Mouse (Mus musculus) heart, embryonic 15.5 days (tissue): ENCODE measurements around the gene Polrmt. TPM values are rescaled to one million over a fixed set of nuclear protein-coding genes. Genes with fewer than 3 reads are reported as not detected.

ENCODE experiments used
- ATAC-seq: fragments of 200-750 bp; cut with Nextera tagmentation; replicated peaks from 2 replicates; pipeline ENCODE4 v1.8.0; 2017; ENCODE audit warnings: low read depth, moderate TSS enrichment; ENCODE audit not compliant: insufficient number of reproducible peaks, insufficient read depth, low FRiP score
- H3K27ac ChIP-seq: fragments of 300-500 bp; sonication (generic); 2 replicates; pipeline ENCODE4 v1.5.1; 2015; ENCODE audit warnings: mild to moderate bottlenecking, inconsistent platforms
- H3K27me3 ChIP-seq: fragments of 300-500 bp; sonication (generic); 2 replicates; pipeline ENCODE4 v1.6.1; 2015; ENCODE audit warnings: inconsistent platforms
- H3K36me3 ChIP-seq: fragments of 300-500 bp; sonication (generic); 2 replicates; pipeline ENCODE4 v1.6.1; 2015; ENCODE audit warnings: mild to moderate bottlenecking, inconsistent platforms
- H3K4me1 ChIP-seq: fragments of 300-500 bp; sonication (generic); replicated peaks from 2 replicates; pipeline ENCODE4 v1.6.1; 2015; ENCODE audit warnings: inconsistent platforms
- H3K4me2 ChIP-seq: fragments of 300-500 bp; sonication (generic); 2 replicates; pipeline ENCODE4 v1.6.1; 2015; ENCODE audit warnings: inconsistent platforms, mild to moderate bottlenecking, moderate library complexity
- H3K4me3 ChIP-seq: fragments of 300-500 bp; sonication (generic); 2 replicates; pipeline ENCODE4 v1.5.1; 2015; ENCODE audit warnings: mild to moderate bottlenecking, inconsistent platforms
- H3K9ac ChIP-seq: fragments of 300-500 bp; sonication (generic); 2 replicates; pipeline ENCODE4 v1.6.1; 2015; ENCODE audit warnings: mild to moderate bottlenecking, inconsistent platforms
- H3K9me3 ChIP-seq: fragments of 300-500 bp; sonication (generic); replicated peaks from 2 replicates; pipeline ENCODE4 v1.6.1; 2016; ENCODE audit warnings: inconsistent platforms
- WGBS: fragments of 180-500 bp; shearing (Covaris S2); methylation state at CpG from one replicate; pipeline ENCODE4 v1.1.7; 2015; ENCODE audit warnings: mixed read lengths; 5-methylcytosine and 5-hydroxymethylcytosine counted together
- polyA plus RNA-seq: library from polyadenylated mRNA; unstranded; fragments of >200 nt; fragmentation: Nextera tagmentation; extraction: Ambion mirVana; gene quantifications from 2 replicates; pipeline ENCODE4 v1.2.1, GENCODE M21; 2015

Gene Polrmt
- polyA plus RNA-seq, 1 experiment from 2014 or later = 30.0 TPM

DNA sequence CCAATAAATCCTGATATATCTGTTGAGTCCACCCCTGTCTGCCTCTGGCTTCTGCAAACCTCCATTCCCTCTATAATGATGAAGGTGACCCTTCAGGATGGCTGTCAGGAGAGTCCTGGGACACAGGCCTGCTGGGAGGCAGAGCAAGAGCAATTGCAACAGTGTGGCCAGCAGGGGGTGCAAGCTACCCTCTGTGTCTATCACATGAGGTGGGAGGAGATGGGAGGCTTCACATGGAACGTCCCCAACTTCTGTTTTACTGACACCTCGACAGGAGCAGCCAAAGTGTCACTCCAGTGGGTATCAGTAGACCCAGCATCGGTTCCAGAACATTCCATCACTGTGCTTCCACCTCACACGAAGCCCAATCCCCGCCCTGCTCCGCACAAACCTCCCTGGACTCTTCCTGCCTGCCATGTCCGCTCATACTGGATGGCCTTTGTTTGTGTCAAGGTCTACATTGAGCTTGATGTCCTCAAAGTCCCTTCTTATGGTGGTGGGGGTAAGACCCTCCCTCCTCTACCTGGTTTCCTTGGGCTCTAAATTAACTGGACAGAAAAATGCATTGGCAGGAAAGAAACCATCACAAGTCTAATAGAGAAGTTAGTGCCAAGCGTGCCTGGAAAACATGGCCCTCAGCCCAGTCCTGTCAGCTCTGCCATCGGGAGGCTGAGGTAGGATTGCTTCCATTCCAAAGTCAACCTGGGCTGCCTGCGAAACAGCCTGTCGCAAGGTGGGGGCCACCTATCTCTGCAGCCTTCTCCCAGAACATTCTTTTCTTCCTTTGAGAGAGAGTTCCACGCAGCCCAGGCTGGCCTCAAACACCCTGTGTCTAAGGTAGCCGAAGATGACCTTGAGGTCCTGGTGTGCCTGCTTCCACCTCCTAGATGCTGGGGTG, 50.9 kb downstream of the Polrmt start:
- no peaks in the 10 kb centered on the region for H3K27me3 ChIP-seq
- H3K4me2 ChIP-seq = peak overlapping the region; percentile 10; the same call in 1 of the 2 replicates
- H3K9ac ChIP-seq = peak overlapping the region; percentile 16; the same call in 1 of the 2 replicates
- peak overlapping the region; percentile 84 for H3K27ac ChIP-seq
- H3K9me3 ChIP-seq = no peaks in the 10 kb centered on the region
- no peaks in the 10 kb centered on the region for H3K36me3 ChIP-seq
- H3K4me1 ChIP-seq = peaks cover 36% of the 10 kb centered on the region
- no peak overlapping the region for H3K4me3 ChIP-seq
- WGBS = 52% methylated on average over 13 of the region's 13 CpGs
- peak; percentile 67 for ATAC-seq

GRCm38 (mm10) chr10:79694379-79694655, 52.1 kb downstream of the Polrmt start:
- H3K27ac ChIP-seq = peak overlapping the region; percentile 84

GRCm38 (mm10) chr10:79693580-79694378, 52.6 kb downstream of the Polrmt start:
- no peak for ATAC-seq
- Histone ChIP-seq H3K27me3 (no peaks in the 10 kb centered on the region), H3K9me3 (no peaks in the 10 kb centered on the region), H3K4me2 (no peak overlapping the region), H3K27ac (peak overlapping the region; percentile 84; the same call in 1 of the 2 replicates), H3K4me1 (peaks cover 35% of the 10 kb centered on the region), H3K4me3 (no peak overlapping the region), H3K9ac (no peak overlapping the region), H3K36me3 (peaks cover 5% of the 10 kb centered on the region; the same call in 1 of the 2 replicates)
- WGBS = 66% methylated on average over 12 of the region's 12 CpGs

More at GRCm38 (mm10) chr10:79694379-79694655, 52.1 kb downstream of the Polrmt start:
- H3K4me3 ChIP-seq = no peak overlapping the region
- H3K4me1 ChIP-seq = peaks cover 35% of the 10 kb centered on the region
- no peak overlapping the region for H3K9ac ChIP-seq
- peaks cover under 1% of the 10 kb centered on the region; the same call in 1 of the 2 replicates for H3K36me3 ChIP-seq
- ATAC-seq = no peak
- H3K27me3 ChIP-seq = no peaks in the 10 kb centered on the region
- no peaks in the 10 kb centered on the region for H3K9me3 ChIP-seq
- H3K4me2 ChIP-seq = no peak overlapping the region
- WGBS = 62% methylated on average over 6 of the region's 6 CpGs

DNA sequence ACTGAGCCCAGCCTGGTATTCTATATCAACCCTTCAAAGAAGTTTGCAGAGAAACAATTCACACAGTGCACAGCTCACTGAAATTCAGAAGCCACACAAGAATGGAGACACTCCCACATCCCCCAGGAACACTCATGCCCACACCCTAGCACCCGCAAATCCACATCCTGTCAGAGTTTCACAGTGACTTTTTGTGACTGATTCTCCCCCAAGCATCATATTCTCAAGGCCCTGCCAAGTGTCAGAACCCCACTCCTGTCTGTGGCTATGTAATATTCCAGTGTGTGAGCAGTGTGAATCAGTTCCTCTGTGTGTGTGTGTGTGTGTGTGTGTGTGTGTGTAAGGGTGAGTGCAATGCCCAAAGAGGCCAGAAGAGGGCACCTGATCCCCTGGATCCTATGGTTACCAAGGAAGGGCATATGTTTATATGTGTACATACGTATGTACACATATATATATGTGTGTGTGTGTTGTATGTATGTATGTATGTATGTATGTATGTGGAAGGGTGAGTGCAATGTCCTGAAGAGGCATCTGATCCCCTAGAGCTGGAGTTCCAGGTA, 54.3 kb downstream of the Polrmt start:
- H3K9me3 ChIP-seq = no peaks in the 10 kb centered on the region
- 93% methylated on average over 2 of the region's 2 CpGs for WGBS
- H3K4me3 ChIP-seq = no peak overlapping the region
- H3K4me1 ChIP-seq = peaks cover 34% of the 10 kb centered on the region
- H3K27me3 ChIP-seq = no peaks in the 10 kb centered on the region
- peaks cover 23% of the 10 kb centered on the region for H3K36me3 ChIP-seq
- no peak overlapping the region for H3K27ac ChIP-seq
- H3K4me2 ChIP-seq = no peak overlapping the region
- ATAC-seq = no peak
- H3K9ac ChIP-seq = no peak overlapping the region

DNA sequence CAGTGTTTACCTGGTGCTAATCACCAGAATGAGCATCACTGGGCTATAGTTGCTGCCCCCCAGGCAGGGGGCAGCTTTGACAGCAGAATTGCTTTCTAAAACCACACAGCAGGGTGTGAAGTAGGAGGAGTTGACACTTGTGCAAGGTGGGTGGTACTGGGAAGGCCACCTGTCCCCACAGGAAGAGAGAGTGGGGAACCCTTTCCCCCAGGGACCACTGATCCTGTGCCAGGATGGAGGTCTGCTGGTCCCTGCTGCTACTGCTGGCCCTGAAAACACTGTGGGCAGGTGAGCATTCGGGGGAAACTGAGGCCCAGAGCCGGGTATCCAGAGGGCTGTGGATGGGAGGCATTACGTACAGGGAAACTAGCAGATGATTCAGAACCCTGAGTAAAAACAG, 57.2 kb downstream of the Polrmt start:
- H3K27me3 ChIP-seq = no peaks in the 10 kb centered on the region
- H3K4me3 ChIP-seq = no peak overlapping the region
- H3K4me2 ChIP-seq = no peak overlapping the region
- H3K9me3 ChIP-seq = no peaks in the 10 kb centered on the region
- 81% methylated on average over 3 of the region's 3 CpGs for WGBS
- H3K9ac ChIP-seq = no peak overlapping the region
- no peak overlapping the region for H3K27ac ChIP-seq
- ATAC-seq = no peak
- peaks cover 47% of the 10 kb centered on the region for H3K36me3 ChIP-seq
- peaks cover 31% of the 10 kb centered on the region for H3K4me1 ChIP-seq

DNA sequence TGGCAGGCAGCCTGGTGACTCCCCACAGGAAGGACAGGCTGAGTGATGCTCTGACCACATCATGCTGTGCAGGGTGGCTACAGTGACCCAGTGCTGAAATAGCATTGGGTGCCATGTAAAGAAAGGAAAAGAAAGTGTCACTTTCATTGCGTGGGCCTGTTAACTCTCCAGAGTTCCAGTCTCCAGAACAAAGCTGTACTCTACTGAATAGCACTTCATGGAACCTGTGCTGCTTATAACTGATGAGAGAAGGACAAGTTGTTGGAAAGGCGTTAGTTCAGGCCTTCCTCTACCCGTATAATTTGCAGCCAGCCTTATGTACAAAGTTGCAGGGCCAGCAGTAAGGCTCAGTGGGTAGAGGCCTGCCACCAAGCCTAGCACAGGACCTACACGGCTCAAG, 57.7 kb downstream of the Polrmt start, which contains the start of gene Gzmm:
Gzmm (plus strand) TSS at position 301 of the 400 bp plus-strand sequence.
- ATAC-seq = no peak
- Histone ChIP-seq H3K27me3 (no peaks in the 10 kb centered on the region), H3K4me2 (no peak within 1 kb of the TSS), H3K4me3 (no peak within 1 kb of the TSS), H3K9ac (no peak within 1 kb of the TSS), H3K27ac (no peak within 1 kb of the TSS), H3K36me3 (peaks cover 47% of the 10 kb centered on the region), H3K9me3 (no peaks in the 10 kb centered on the region), H3K4me1 (peaks cover 31% of the 10 kb centered on the region)
- 79% methylated on average over 4 of the region's 4 CpGs for WGBS

DNA sequence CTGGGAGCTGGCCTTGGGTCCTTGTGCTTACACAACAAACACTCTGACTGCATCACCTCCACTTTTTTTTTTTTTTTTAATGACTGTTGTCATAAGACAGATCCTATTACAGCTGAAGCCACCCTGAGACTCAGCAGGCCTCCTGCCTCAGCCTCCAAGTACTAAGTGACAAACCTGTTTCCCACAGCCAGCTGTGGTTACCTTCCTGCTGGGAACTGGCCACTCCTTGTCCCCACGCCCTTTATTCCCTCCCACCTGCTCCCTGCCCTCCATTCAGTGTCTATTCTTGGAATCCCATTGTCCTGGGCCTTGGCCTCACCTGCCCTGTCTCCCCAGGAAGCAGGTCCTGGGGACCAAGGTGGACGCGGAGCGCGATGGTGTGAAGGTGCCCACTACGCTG, 58.9 kb downstream of the Polrmt start:
- no peak overlapping the region for H3K9ac ChIP-seq
- H3K4me1 ChIP-seq = peaks cover 39% of the 10 kb centered on the region
- no peaks in the 10 kb centered on the region for H3K9me3 ChIP-seq
- H3K4me2 ChIP-seq = no peak overlapping the region
- 97% methylated on average over 6 of the region's 6 CpGs for WGBS
- H3K27ac ChIP-seq = peak overlapping the region; percentile 69; the same call in 1 of the 2 replicates
- ATAC-seq = no peak
- H3K36me3 ChIP-seq = peaks cover 47% of the 10 kb centered on the region
- H3K4me3 ChIP-seq = no peak overlapping the region
- H3K27me3 ChIP-seq = no peaks in the 10 kb centered on the region

GRCm38 (mm10) chr10:79686691-79687090, 59.7 kb downstream of the Polrmt start:
- Histone ChIP-seq H3K36me3 (peaks cover 47% of the 10 kb centered on the region), H3K27me3 (no peaks in the 10 kb centered on the region), H3K4me1 (peaks cover 39% of the 10 kb centered on the region), H3K9me3 (no peaks in the 10 kb centered on the region), H3K4me2 (0 out of 2 replicates have a peak overlapping the region, but pooled peaks have one; percentile 1), H3K9ac (no peak overlapping the region), H3K27ac (peak overlapping the region; percentile 69), H3K4me3 (no peak overlapping the region)
- ATAC-seq = peak; percentile 7; the same call in 1 of the 2 replicates
- WGBS = 61% methylated on average over 1 of the region's 1 CpGs

DNA sequence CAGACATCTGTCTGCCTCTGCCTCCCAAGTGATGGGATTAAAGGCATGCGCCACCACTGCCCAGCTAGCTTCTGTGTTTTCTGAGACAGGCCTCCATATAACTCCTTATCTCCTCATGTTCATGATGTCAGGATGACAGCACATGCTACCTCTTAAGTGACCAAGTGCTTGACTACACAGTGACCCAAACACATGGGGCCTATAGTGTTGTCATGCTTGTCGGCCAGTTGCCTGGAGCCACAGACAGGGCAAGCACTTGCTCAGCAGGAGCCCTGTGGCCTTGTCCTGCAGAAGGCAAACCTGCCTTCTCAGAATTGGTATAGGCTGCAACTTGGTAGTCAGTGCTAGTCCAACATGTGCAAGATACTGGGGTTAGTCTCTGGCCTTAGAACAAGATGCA, 60.2 kb downstream of the Polrmt start:
- no peak for ATAC-seq
- no peaks in the 10 kb centered on the region for H3K27me3 ChIP-seq
- H3K27ac ChIP-seq = peak overlapping the region; percentile 69
- no peaks in the 10 kb centered on the region for H3K9me3 ChIP-seq
- peaks cover 39% of the 10 kb centered on the region for H3K4me1 ChIP-seq
- 0 out of 2 replicates have a peak overlapping the region, but pooled peaks have one; percentile 1 for H3K4me2 ChIP-seq
- WGBS = 65% methylated on average over 2 of the region's 2 CpGs
- no peak overlapping the region for H3K9ac ChIP-seq
- H3K36me3 ChIP-seq = peaks cover 47% of the 10 kb centered on the region
- H3K4me3 ChIP-seq = no peak overlapping the region
